Mouse (Mus musculus): ENCODE measurements around the gene Cd3g. TPM values are rescaled to one million over a fixed set of nuclear protein-coding genes. Genes with fewer than 3 reads are reported as not detected.
"Not testable (repeated sequence)": the region's sequence is repeated elsewhere in the genome, so short reads cannot be mapped to it uniquely, and the experiment has no call there.

The Cd3g gene
- polyA plus RNA-seq, 1 experiment from 2014 or later, result 0.63 TPM

- Histone ChIP-seq H3K27me3 (replicated peaks; ENCODE audit: insufficient read depth, low read length) (no peaks in the 10 kb centered on the region), H3K4me2 (replicated peaks; ENCODE audit: low read depth, low read length) (no peak overlapping the region), H3K9me3 (ENCODE audit: low read length) (no peaks in the 10 kb centered on the region), H3K4me3 (ENCODE audit: low read depth, low read length) (no peak overlapping the region), H3K36me3 (ENCODE audit: insufficient read depth, low read length) (no peaks in the 10 kb centered on the region), H3K4me1 (ENCODE audit: insufficient read depth, low read depth, low read length) (no peaks in the 10 kb centered on the region), H3K9ac (replicated peaks; ENCODE audit: low read depth) (no peak overlapping the region), H3K27ac (ENCODE audit: low read length) (no peak overlapping the region)
- 78% methylated on average over 8 of the region's 8 CpGs for WGBS
- DNase-seq (ENCODE audit: low spot score), result no peak
- no peak for TF ChIP-seq CTCF (IDR thresholded peaks at IDR 0.05)
- no peak for TF ChIP-seq EP300 (IDR thresholded peaks at IDR 0.05)
- no peak for ATAC-seq
Observed at GRCm38 (mm10) chr9:44982081-44982480, 1.9 kb upstream of the Cd3g start.

- Histone ChIP-seq H3K27me3 (replicated peaks; ENCODE audit: insufficient read depth, low read length) (no peaks in the 10 kb centered on the region), H3K9ac (replicated peaks; ENCODE audit: low read depth) (no peak within 1 kb of the TSS), H3K4me1 (ENCODE audit: insufficient read depth, low read depth, low read length) (no peaks in the 10 kb centered on the region), H3K4me3 (ENCODE audit: low read depth, low read length) (no peak within 1 kb of the TSS), H3K36me3 (ENCODE audit: insufficient read depth, low read length) (no peaks in the 10 kb centered on the region), H3K27ac (ENCODE audit: low read length) (no peak within 1 kb of the TSS), H3K4me2 (replicated peaks; ENCODE audit: low read depth, low read length) (no peak within 1 kb of the TSS), H3K9me3 (ENCODE audit: low read length) (no peaks in the 10 kb centered on the region)
- ATAC-seq, result no peak
- DNase-seq (ENCODE audit: low spot score), result no peak
- TF ChIP-seq EP300 (IDR thresholded peaks at IDR 0.05), result no peak
- TF ChIP-seq CTCF (IDR thresholded peaks at IDR 0.05), result no peak
- WGBS, result 67% methylated on average over 4 of the region's 4 CpGs
Observed at GRCm38 (mm10) chr9:44981676-44982075, 1.4 kb upstream of the Cd3g start, which contains the start of gene Cd3d. Gene Cd3d, plus strand, starts transcription at chr9:44981786.

- Histone ChIP-seq H3K4me1 (ENCODE audit: insufficient read depth, low read depth, low read length) (no peaks in the 10 kb centered on the region), H3K36me3 (ENCODE audit: insufficient read depth, low read length) (no peaks in the 10 kb centered on the region), H3K9ac (replicated peaks; ENCODE audit: low read depth) (no peak overlapping the region), H3K27ac (ENCODE audit: low read length) (no peak overlapping the region), H3K9me3 (ENCODE audit: low read length) (no peaks in the 10 kb centered on the region), H3K27me3 (replicated peaks; ENCODE audit: insufficient read depth, low read length) (no peaks in the 10 kb centered on the region), H3K4me3 (ENCODE audit: low read depth, low read length) (no peak overlapping the region), H3K4me2 (replicated peaks; ENCODE audit: low read depth, low read length) (no peak overlapping the region)
- no peak for TF ChIP-seq CTCF (IDR thresholded peaks at IDR 0.05)
- TF ChIP-seq EP300 (IDR thresholded peaks at IDR 0.05), result no peak
- DNase-seq (ENCODE audit: low spot score) (no peak), ATAC-seq (no peak)
- 91% methylated on average over 2 of the region's 2 CpGs for WGBS
Observed at GRCm38 (mm10) chr9:44981104-44981503, 873 bp upstream of the Cd3g start.

- H3K9me3 ChIP-seq (ENCODE audit: low read length), result no peaks in the 10 kb centered on the region
- TF ChIP-seq CTCF (IDR thresholded peaks at IDR 0.05), result no peak
- no peak for TF ChIP-seq EP300 (IDR thresholded peaks at IDR 0.05)
- H3K27me3 ChIP-seq (replicated peaks; ENCODE audit: insufficient read depth, low read length), result no peaks in the 10 kb centered on the region
- no peaks in the 10 kb centered on the region for H3K36me3 ChIP-seq (ENCODE audit: insufficient read depth, low read length)
- 67% methylated on average over 7 of the region's 7 CpGs for WGBS
- no peak overlapping the region for H3K4me2 ChIP-seq (replicated peaks; ENCODE audit: low read depth, low read length)
- DNase-seq (ENCODE audit: low spot score) (no peak), ATAC-seq (no peak)
- H3K4me3 ChIP-seq (ENCODE audit: low read depth, low read length), result no peak overlapping the region
- H3K4me1 ChIP-seq (ENCODE audit: insufficient read depth, low read depth, low read length), result no peaks in the 10 kb centered on the region
- no peak overlapping the region for H3K9ac ChIP-seq (replicated peaks; ENCODE audit: low read depth)
- H3K27ac ChIP-seq (ENCODE audit: low read length), result no peak overlapping the region
Observed at GRCm38 (mm10) chr9:44979806-44980205, 425 bp downstream of the Cd3g start.

- ATAC-seq (no peak), DNase-seq (ENCODE audit: low spot score) (no peak)
- no peaks in the 10 kb centered on the region; the same call in 1 of the 2 replicates for H3K27me3 ChIP-seq (replicated peaks; ENCODE audit: insufficient read depth, low read length)
- no peak overlapping the region for H3K9ac ChIP-seq (replicated peaks; ENCODE audit: low read depth)
- H3K4me1 ChIP-seq (ENCODE audit: insufficient read depth, low read depth, low read length), result no peaks in the 10 kb centered on the region
- H3K27ac ChIP-seq (ENCODE audit: low read length), result no peak overlapping the region
- H3K4me2 ChIP-seq (replicated peaks; ENCODE audit: low read depth, low read length), result no peak overlapping the region
- no peaks in the 10 kb centered on the region for H3K9me3 ChIP-seq (ENCODE audit: low read length)
- TF ChIP-seq CTCF (IDR thresholded peaks at IDR 0.05) (no peak), EP300 (IDR thresholded peaks at IDR 0.05) (no peak)
- H3K4me3 ChIP-seq (ENCODE audit: low read depth, low read length), result no peak overlapping the region
- no peaks in the 10 kb centered on the region for H3K36me3 ChIP-seq (ENCODE audit: insufficient read depth, low read length)
- WGBS, result 43% methylated on average over 6 of the region's 6 CpGs
Observed at GRCm38 (mm10) chr9:44977813-44978212, 2.4 kb downstream of the Cd3g start.

- Histone ChIP-seq H3K9ac (replicated peaks; ENCODE audit: low read depth) (no peak overlapping the region), H3K4me3 (ENCODE audit: low read depth, low read length) (no peak overlapping the region), H3K27ac (ENCODE audit: low read length) (no peak overlapping the region), H3K4me2 (replicated peaks; ENCODE audit: low read depth, low read length) (no peak overlapping the region), H3K36me3 (ENCODE audit: insufficient read depth, low read length) (no peaks in the 10 kb centered on the region), H3K4me1 (ENCODE audit: insufficient read depth, low read depth, low read length) (peaks cover 5% of the 10 kb centered on the region; the same call in 1 of the 2 replicates), H3K9me3 (ENCODE audit: low read length) (no peaks in the 10 kb centered on the region), H3K27me3 (replicated peaks; ENCODE audit: insufficient read depth, low read length) (no peaks in the 10 kb centered on the region; the same call in 1 of the 2 replicates)
- ATAC-seq (no peak), DNase-seq (ENCODE audit: low spot score) (no peak)
- 44% methylated on average over 1 of the region's 1 CpGs for WGBS
- TF ChIP-seq CTCF (IDR thresholded peaks at IDR 0.05), result peak; percentile 35
- no peak for TF ChIP-seq EP300 (IDR thresholded peaks at IDR 0.05)
Observed at GRCm38 (mm10) chr9:44969450-44969849, 10.8 kb downstream of the Cd3g start.

GRCm38 (mm10) chr9:44967763-44968162, 12.5 kb downstream of the Cd3g start:
- not testable (repeated sequence) for ATAC-seq; H3K36me3 ChIP-seq (ENCODE audit: insufficient read depth, low read length); H3K4me2 ChIP-seq (replicated peaks; ENCODE audit: low read depth, low read length); H3K4me3 ChIP-seq (ENCODE audit: low read depth, low read length); H3K9me3 ChIP-seq (ENCODE audit: low read length); DNase-seq (ENCODE audit: low spot score); H3K27ac ChIP-seq (ENCODE audit: low read length); H3K4me1 ChIP-seq (ENCODE audit: insufficient read depth, low read depth, low read length); H3K9ac ChIP-seq (replicated peaks; ENCODE audit: low read depth); H3K27me3 ChIP-seq (replicated peaks; ENCODE audit: insufficient read depth, low read length)
- WGBS, result 70% methylated on average over 5 of the region's 5 CpGs

Data from lung, postnatal 0 days (tissue).